Mouse (Mus musculus): ENCODE data around the gene Satb1. TPM values are rescaled to one million over a fixed set of nuclear protein-coding genes. Genes with fewer than 3 reads are reported as not detected.

The Satb1 gene
- total RNA-seq, 2 experiments from 2014 or later: 29.3 to 36.0 TPM

DNA sequence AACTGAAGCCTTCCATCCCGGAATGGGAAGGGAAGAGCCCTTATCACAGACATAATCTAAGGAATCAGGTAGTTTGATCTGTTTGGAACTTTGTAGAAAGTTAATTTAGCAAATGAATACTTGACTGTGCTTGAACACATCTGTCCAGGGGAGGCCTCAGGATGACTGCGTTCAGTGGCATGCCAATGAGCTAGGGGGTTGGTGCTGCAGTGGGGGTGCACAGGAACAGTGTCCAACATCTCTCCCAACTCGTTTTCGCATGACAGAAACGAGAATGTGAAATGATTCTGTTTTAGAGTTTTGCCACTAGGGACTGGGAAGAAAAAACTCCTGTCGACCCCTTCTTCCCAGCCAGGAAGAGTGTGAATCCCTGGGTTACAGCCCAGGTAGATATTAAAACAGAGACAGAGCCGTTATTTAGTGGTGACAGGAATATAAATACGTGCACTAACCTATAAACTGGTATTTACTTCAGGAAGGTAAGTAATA lies 5.1 kb downstream of the Satb1 start:
- DNase-seq (ENCODE audit: low spot score in 2 of 2): no peak

DNA sequence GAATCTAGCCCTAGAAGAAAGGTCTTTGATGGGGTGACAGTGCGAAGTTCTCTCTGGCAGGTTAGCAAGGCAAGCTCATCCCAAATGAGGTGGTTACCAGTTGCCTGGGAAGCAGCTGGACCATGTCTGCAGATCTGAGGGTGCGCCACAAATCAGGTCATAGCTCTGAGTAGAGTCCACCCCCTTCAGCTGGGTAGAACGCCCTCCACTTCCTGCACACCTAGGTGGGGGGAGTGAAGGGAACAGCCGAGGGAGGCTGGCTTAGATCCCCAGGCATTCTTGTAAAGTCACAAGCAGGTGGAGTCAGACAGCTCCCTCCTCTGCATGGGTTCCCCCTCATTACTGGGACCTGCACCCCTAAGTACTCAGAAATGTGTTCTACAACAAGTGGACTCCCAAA lies 6.6 kb downstream of the Satb1 start:
- DNase-seq (ENCODE audit: low spot score in 2 of 2): no peak

DNA sequence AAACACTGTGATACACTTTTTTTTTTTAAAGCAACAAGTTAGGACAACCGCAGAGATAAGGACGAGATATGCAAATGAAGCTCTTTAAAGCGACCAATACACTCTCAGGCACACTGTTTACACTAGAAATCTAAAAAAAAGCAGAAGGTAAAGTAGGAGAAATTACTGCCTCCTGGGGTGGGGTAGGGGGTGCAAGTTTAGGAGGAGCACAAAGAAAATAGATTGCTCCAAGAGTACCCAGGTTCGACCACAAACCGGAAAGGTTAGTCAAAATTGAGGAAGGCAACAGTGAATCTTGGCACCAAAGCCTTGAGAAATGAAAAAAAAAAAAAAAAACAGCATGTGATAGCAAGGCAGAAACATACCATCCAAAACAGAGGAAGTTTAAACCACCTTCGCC lies 18.8 kb downstream of the Satb1 start:
- DNase-seq (ENCODE audit: low spot score in 2 of 2): no peak

DNA sequence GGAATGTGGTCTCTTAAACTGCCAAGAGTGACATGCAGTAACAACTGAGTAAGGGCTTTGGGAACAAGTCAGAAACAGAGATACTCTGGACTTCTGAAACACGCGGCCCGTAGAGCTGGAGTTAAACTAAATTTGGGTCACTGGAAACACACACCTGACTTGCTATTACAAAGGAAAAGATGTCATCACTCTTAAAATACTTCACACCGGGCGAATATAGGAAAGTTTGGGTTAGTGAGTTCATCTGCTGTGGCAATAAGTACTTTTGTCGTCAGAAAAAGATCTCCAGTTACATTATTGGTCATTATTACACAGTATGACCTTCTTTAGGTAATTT lies 19.3 kb downstream of the Satb1 start:
- DNase-seq (ENCODE audit: low spot score in 2 of 2): no peak

DNA sequence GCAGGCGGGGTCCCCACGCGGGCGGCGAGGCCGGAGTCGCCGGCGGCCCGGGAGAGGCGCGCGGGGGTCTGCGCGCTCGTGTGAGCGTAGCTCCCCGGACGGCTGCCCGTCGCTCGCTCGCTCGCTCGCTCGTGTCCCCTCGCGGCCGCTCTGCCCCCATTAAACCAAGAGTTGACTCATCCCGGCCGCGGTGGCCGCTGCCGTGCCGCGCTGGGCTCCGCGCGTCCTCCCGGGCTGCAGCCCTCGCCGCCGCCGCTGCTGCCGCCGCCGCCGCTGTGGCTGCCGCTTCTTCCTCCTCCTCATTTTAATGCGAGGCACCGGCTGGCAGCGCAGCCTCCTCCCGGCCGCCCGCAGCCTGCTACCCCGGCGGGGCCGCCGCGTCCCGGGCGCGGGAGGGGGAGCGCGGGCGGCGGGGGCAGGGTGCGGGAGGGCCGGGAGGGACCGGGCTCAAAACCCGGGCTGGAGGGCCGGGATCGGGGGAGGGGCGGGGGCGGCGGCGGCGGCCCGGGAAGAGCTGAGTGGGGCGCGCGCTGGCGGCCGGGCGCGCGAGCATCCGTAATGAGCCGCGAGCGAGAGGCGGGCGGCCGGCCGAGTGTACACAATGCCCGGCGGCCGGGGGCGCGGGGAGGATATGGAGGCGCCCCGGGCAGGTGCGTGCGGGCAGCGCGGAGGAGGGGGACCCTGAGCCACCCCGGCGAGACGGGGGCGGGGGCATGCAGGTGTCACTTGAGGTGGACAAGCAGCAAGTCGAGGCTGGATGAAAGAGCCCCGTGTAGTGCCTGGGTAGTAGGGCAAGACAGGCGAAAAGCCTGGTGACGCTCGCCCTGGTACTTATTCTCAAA lies 19.9 kb downstream of the Satb1 start:
- DNase-seq (ENCODE audit: low spot score in 2 of 2): peak; percentile 26 to 43

DNA sequence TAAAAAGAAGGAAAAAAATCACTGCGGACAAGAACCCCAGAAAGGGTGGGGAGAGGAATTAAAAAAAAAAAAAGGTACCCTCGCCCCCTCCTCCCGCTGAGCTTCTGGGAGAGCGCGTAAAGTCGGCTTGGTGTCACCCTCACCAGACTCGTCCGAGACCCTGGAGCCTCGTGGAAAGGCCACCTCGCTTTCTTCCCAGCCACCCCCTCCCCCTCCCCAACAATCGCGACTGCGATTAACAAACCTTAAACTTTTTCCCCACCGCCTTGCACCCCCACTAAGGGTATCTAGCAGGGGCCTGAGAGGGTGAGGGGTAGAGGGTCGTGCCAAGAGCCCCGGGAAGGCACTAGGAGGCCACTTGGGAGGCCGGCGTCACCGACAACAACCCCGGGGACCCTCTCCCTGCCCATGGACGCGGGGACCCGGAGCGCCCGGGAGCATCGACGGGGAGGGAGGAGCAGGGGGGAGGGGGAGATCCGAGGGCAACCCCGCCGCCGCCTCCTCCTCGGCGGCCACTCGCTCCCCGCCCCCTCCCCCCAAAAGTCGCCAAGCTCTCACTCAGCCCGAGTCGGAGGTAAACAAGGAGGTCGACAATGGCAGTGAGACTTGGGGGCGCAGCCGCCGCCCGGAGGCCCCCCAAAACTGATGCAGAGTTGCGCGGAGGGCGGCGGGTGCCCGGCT lies 20.7 kb downstream of the Satb1 start:
- DNase-seq (ENCODE audit: low spot score in 2 of 2): no peak

DNA sequence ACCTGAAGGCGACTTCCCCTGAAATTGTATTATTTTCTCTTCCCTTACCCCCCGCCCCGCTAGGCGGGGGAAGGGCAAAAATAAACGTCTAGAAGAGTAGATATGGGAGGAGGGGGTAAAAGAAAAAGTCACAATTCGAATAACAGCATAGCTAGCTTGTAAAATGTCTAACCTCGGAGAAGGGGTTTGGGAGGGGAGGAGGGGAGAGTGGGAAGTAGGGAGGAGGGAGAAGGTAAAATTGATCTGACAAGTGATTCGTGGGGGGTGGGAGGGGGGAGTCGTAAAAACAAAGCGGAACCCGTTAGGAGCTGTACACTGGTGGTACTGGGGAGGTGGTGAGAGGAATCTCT lies 21.2 kb downstream of the Satb1 start:
- DNase-seq (ENCODE audit: low spot score in 2 of 2): no peak

DNA sequence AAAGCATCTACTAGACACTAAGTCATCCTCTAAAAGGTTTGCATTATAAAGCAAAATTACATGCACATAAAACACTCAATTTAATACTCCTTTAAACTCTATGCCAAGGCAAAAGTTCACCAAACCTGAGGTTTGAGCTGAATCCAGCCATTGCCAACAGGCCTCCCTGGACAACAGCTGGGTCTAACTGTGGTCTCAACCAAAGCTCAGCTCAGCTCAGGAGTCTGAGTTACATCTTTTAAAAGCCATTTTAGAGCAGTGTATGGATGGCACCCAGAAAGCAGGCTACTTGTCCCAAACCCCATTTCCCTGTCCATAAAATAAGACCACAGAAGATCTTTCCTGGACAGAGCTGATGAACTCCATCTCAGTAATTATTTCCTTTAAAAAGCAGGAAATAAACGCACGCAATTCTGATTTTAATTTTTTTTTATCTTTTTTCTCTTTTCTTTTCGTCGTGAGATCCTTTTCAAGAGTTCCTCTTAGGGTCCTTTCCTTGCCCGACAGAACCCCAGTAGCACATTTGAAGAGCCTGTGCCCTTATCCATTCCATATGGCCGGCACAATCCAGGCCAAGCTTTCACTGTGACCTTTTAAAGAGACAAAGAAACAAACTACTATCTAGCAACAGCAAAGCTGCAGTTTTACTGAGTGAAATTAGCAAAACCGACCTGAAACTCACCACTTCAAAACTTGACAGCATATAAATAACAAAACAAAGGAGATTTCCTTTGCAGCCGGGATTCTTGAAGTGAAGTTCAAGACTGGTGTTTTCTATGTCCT lies 21.8 kb downstream of the Satb1 start:
- DNase-seq (ENCODE audit: low spot score in 2 of 2): no peak

DNA sequence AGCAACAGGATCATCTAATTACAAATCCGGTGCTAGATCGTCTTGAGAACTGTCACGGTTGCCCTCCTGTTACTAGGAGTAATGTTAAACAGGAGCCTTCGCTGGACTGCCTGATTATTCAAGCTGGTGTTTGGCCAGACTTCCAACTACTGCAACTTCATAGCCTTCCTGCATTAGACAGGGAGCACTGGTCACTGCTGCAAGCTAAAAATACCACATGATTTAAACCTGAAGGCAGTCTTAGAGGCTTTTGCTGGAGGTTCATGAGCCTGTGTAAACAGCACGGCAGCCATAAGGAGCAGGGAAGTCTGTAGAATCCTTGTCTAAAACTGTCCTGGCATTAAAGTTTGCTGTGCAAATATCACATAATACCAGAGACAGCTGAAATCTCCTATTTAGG lies 25.7 kb downstream of the Satb1 start:
- no peak for DNase-seq (ENCODE audit: low spot score in 2 of 2)

DNA sequence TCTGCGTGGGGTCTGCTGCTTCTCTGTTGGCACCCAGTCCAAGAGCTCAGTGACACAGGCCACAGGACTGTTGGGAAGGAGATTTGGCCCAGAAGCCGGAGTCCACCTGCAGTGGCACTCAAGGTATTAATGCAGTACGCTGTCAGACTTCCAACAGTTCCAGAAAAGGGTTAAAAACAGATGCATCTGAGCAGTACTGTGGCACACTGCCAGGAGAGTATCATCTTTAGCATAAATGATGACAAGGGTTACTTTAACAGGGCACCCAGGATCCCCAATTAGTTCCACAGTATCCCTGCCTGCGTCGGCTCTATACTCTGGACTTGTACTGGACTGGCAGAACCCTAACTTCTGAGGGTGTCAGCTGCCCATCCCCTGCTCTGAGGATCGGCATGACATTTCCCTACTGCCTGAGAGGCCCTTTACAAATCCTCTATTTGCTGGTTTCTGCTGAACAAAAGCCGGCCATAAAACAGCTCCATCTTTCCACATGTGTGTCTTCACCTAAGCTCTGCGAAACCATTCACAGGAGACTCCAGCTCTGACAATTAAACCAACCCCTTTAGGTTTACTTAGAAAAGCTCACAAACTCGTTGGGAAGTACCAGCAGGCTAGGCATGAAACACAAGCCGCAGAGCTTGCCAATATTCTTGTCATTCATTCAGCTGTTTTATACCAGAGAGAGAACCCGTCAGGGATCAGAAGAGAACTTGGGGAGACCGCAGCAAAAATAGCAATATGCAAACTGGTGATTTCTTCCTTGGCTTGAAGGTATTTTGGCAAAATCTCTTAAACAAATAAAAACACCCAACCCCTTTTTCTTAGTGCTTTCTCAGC lies 26.7 kb downstream of the Satb1 start:
- no peak for DNase-seq (ENCODE audit: low spot score in 2 of 2)

DNA sequence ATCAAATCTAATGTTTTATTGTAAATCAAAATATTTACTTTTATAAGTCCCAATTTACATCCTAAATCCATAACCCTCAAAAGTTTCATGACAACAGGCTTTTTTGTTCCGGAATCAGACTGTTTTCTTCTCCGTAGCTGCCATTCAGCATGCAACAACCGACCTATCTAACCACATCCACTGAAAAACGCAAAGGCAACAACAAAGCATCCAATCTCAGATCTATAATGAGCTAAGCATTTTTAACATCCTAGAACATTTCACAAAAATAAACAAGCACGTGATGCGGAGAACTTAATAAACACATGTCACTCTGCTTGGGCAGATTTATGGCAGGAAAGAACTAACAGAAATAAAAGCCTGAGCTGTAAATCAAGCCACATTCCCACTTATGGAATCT lies 32.9 kb downstream of the Satb1 start:
- no peak for DNase-seq (ENCODE audit: low spot score in 2 of 2)

DNA sequence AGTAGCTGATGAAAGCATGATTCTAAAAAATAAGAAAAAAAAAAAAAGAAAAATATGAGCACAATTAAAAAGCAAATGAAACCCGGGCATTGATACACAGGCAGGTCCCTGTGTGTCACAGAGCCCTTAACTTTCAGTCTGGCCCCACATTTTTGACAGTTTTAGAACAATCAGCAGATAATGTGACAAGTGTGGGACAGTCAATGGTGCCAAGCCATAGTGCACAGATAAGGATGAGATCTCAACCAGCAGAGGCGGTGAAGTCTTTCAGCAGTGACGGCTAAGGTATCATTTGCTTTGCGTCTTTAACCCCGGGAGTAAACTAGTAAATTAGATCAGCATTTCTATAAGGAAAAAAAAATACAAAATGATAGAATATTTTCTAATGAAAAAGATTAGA lies 36.6 kb downstream of the Satb1 start:
- no peak for DNase-seq (ENCODE audit: low spot score in 2 of 2)

DNA sequence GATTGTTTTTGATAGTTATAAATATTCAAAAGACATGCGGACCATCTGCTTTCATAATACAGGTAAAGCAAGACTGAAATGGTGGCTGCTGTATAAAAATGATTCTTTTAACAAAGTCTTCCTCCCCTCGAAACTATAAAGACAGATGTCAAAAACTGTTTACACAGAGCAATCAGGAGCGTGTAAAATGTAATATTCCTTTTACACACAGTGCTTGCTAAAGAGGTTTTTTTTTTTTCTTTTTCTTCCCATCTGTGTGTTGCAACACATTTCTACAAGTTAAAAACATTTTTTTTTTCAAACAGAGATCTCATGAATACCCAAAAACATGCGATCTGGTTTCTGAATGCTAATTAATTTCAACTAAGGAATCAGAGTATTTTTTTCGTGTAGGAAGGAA lies 41.9 kb downstream of the Satb1 start:
- DNase-seq (ENCODE audit: low spot score in 2 of 2): no peak

DNA sequence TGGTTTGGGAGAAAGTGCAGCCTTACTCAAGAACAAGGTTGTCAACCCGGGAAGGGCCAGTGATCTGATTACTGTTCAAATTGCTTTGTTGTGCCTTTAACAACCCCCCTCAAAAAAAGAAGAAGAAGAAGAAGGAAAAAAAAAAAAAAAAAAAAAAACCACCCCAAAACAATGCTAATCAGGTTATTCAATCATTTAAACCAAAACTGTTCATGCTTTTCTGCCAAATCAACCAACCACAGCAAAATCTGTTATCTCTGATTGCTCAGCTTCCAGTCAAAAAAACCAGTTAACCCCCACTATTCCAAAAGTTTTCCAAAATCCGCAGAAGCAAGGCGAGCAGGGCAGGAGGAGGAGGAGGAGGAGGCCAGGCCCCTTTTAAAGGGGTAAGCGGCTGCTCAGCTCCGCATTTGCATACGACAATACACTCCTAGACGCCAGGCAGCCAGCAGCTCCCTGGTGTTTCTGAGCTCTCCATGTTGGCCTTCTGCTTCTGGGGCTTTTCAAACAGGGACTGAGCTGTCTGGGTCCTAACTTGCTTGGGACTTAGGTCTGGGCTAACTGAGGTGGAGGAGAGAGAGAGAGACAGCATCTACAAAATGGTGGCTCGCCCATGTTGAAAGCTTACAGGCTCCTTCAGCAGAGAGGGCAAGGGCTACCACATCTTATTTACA lies 42.6 kb downstream of the Satb1 start:
- no peak for DNase-seq (ENCODE audit: low spot score in 2 of 2)

DNA sequence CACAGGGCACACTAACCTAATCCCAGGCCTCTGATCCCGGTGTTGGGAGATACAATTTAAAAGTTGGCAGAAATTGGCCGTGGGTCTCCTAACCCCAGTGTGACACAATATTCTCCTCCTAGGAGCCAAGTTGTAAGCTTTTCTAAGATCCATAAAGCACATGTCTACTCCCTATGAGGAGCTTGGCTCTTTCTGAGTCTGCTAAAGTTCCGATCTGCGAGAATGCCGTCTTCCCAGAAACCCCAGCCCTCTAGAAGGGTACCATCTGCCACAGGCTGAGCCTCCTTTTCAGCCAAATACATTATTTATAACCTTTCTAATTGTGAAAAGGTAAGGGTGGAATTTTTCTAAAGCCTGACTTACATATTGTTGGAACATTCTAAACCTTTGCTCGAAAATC lies 43.3 kb downstream of the Satb1 start:
- no peak for DNase-seq (ENCODE audit: low spot score in 2 of 2)

DNA sequence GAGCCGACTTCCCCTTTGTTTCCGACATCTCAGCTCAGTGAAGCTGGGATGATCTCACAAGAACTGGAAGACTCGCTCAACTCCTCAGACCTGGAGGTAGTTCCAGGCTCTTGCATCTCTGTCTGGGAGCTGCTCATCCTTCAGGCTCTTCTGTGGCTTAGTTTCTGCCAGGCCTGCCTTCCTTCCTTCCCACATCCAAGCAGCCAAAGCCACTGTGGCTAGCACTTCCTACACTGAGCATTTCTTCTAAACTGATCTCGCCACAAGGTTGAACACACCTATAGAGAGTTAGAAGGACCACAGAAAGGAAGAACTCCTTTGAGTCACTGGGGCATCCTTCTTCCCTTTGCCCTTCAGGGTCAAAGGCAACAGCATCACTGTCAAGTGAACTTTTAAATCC lies 44.0 kb downstream of the Satb1 start:
- DNase-seq (ENCODE audit: low spot score in 2 of 2): no peak

DNA sequence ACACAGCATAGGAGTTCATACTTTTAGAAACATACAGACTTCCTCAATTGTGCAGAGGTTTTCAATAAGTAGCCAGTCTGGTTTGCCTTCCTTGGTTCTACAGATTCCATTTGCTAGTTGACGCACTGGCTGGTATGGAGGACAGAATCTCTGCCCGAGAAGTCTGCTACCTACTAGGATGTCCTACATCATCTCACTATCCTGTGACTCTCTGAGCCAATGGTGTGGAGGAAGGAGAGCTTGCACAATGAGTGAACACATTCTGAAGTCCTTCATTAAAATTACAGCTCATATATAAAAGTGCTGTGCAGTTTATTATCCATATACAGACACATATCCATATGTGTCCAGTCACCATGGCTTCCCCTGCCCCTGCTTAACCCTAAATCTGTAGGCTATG lies 45.1 kb downstream of the Satb1 start:
- no peak for DNase-seq (ENCODE audit: low spot score in 2 of 2)

DNA sequence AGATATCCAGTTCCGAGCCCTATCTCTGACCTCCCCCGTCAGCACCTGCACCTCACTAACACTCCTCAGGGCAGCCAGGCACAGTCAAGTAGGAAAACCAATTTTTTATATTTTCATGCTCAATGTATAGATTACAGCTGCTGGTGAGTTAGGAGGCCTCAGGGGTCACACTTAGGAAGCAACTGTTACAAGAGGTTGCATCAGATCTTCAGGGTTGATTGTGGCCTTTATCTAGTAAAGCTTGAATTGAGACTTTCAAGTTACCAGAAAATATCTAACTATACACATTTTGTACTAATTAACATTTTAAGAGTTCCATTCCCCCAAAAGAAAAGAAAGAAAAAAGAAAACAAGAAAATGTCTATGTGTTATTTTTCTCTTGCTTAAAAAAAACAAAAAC lies 47.0 kb downstream of the Satb1 start:
- no peak for DNase-seq (ENCODE audit: low spot score in 2 of 2)

DNA sequence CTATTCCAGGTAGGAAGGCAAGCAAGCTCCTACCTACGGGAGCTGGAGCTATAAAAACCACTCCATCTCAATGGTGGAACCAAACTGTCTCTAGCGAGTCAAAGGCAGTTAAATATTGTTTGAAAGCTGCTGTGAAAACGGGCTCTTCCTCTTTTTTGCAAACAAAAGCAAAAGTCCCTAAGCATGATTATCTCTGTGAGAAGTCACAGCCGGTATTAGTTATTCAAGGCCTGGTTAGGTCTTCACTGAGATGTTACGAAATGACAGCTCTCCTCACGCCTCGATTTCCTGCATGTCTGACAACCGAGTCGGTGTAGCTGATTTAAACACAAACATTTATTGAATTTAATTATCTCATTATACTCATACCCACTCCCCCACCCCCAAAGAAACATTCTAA lies 48.2 kb downstream of the Satb1 start:
- DNase-seq (ENCODE audit: low spot score in 2 of 2): no peak

DNA sequence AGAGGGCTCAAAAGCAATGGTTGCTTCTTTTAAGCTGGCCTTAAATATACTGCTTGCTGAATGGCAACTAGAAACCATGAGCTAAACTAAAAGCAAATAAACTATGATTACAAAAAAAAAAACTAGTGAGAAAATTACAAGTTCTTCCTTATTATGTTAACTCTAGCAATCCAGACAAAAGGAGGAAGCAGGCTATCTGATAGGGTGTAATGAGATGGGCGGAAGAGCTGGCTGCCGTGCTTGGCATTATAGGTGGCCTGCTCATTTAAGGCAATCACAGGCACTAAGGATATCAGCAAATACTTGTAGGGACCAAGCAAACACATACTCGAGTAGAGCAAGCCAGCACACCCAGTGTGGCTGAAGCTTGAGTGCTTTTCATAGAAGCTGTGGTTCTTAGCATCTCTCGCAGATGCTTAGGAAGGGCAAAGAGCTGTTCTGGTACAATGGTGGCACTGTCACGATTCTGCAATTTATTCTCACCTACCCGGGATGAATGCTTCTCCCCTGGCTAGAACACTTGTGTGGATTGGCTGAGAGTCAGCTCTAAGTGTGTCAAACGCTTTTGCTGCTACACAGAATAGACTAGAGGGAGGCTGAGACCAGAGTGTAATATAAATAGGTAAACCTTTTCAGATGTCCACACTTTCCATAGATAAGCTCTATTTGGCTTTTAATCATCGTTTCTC lies 49.4 kb downstream of the Satb1 start:
- DNase-seq (ENCODE audit: low spot score in 2 of 2): no peak
